In the genomic region with DNA sequence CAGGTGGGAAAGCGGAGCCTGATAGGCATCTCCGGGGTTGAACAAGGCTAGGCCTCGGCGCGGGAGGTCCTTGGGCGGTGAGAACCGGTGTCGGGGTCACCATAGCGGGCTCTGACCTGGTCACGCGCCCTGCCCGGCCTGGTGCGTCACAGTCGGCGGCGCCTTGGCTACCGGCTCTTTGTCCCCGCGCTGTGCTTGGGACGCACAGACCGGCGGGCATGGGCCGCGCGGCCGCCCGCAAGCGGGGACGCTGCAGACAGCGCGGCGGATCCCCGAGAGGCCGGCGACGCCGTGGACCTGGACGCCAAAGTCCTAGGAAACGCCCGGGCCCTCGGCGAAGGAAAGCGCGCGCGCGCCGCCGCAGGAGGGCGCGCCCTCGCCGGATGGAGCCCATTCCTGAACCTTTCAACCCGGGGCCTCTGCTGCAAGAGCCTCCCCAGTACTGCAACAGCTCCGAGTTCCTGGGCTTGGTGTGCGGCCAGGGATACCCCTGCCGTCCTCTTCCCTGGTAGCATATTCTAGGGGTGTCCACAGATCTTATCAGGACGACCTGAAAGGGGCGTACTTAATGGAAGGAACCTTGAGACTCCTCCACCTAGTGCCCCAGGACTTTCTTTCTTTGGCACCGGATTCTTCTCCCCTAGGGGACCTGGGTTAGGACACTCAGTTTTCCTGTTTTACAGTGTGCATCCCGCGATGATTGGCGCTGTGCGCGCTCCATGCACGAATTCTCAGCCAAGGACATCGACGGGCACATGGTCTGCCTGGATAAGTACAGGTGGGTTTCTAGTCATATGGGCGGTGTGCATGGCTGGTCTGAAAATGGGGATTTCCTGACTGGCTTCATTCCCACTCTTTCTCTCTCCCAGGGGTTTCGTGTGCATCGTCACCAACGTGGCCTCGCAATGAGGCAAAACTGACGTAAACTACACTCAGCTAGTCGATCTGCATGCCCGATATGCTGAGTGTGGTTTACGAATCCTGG, we compare ENCODE assay signal across 8 mouse cellular contexts. TPM values are rescaled to one million over a fixed set of nuclear protein-coding genes. Genes with fewer than 3 reads are reported as not detected.
DNase-seq lines count a peak whose midpoint lies in the region; ATAC-seq lines count a peak whose summit lies in the region.

No protein-coding gene starts in this region.

- H3K4me1 ChIP-seq in hindbrain, embryonic 11.5 days (replicated peaks; ENCODE audit: control insufficient read depth, insufficient read depth, low read length): peaks cover 3% of the 10 kb centered on the region

- peak overlapping the region; percentile 93 for H3K9ac ChIP-seq in hindbrain, embryonic 11.5 days (ENCODE audit: low read depth, low read length)

- H3K27ac ChIP-seq in hindbrain, embryonic 11.5 days (ENCODE audit: low read depth, low read length): peak overlapping the region; percentile 98

- no peaks in the 10 kb centered on the region for H3K9me3 ChIP-seq in hindbrain, embryonic 11.5 days (ENCODE audit: control insufficient read depth, low read length)

- peaks cover 3% of the 10 kb centered on the region; the same call in 1 of the 2 replicates for H3K36me3 ChIP-seq in hindbrain, embryonic 11.5 days (ENCODE audit: control insufficient read depth, insufficient read depth, low read length)

- peak overlapping the region; percentile 85 for H3K4me2 ChIP-seq in hindbrain, embryonic 11.5 days (replicated peaks; ENCODE audit: low read depth, low read length)

- H3K4me3 ChIP-seq in hindbrain, embryonic 11.5 days (ENCODE audit: low read depth, low read length): peak overlapping the region; percentile 89

- H3K27me3 ChIP-seq in hindbrain, embryonic 11.5 days (ENCODE audit: control insufficient read depth, insufficient read depth, low read length): no peaks in the 10 kb centered on the region

- intact Hi-C loops in left cerebral cortex, postnatal 14 days (cut with DNase I): loop anchor here (1.0 to 5.0 kb wide), 2 partner anchors 60 to 67 kb away; a partner anchor contains a TSS

- peak; percentile 51 for DNase-seq in T-cell, adult 2 months (ENCODE audit: low spot score)
- DNase-seq in cerebellum, adult 9-10 months: peak; percentile 75
- peak; percentile 79 for DNase-seq in hindbrain, embryonic 11.5 days (ENCODE audit: low spot score)
- DNase-seq in left cerebral cortex, postnatal 14 days (ENCODE audit: low spot score in 2 of 2): peak; percentile 60 to 62
- peak; percentile 28 for DNase-seq in right cerebral cortex, postnatal 25 days
- DNase-seq in yolk sac, embryonic 10.5 days (ENCODE audit: low spot score): peak; percentile 84

- WGBS in hindbrain, embryonic 11.5 days: 3% methylated on average over 77 of the region's 77 CpGs

- peak; percentile 33; the same call in 1 of the 2 replicates for ATAC-seq in frontal cortex, adult (ENCODE audit: low TSS enrichment)
- peak; percentile 69 for ATAC-seq in hindbrain, embryonic 11.5 days (ENCODE audit: low FRiP score)
- ATAC-seq in megakaryocyte, adult 5-6 weeks (ENCODE audit: poor library complexity, severe bottlenecking): peak; percentile 23

RNA-seq across cellular contexts. Expression of a gene that starts 7.2 kb away (rescaled TPM):
- polyA plus RNA-seq in hindbrain, embryonic 11.5 days (2014; fragmentation: Nextera tagmentation; extraction: Ambion mirVana): 543 and 552 TPM in 2 replicates
- total RNA-seq in left cerebral cortex, postnatal 14 days (2021): 100 to 1,000 TPM; 462 to 482 TPM
- 259 and 303 TPM in 2 replicates for total RNA-seq in megakaryocyte, adult 5-6 weeks (2015)
- 375 and 378 TPM in 2 replicates for total RNA-seq in megakaryocyte, adult 5-6 weeks (2017)

RNA-seq across cellular contexts. Expression of a gene that starts 14.5 kb away (rescaled TPM):
- 215 and 222 TPM in 2 replicates for polyA plus RNA-seq in hindbrain, embryonic 11.5 days (2014; fragmentation: Nextera tagmentation; extraction: Ambion mirVana)
- total RNA-seq in left cerebral cortex, postnatal 14 days (2021): 10 to 100 TPM; 66.9 to 68.9 TPM
- total RNA-seq in megakaryocyte, adult 5-6 weeks (2015): 70.2 and 70.7 TPM in 2 replicates
- total RNA-seq in megakaryocyte, adult 5-6 weeks (2017): 58.4 and 69.2 TPM in 2 replicates

RNA-seq across cellular contexts. Expression of a gene that starts 37.7 kb away (rescaled TPM):
- polyA plus RNA-seq in hindbrain, embryonic 11.5 days (2014; fragmentation: Nextera tagmentation; extraction: Ambion mirVana): 4.1 and 4.3 TPM in 2 replicates
- total RNA-seq in left cerebral cortex, postnatal 14 days (2021): 1 to 10 TPM; 3.3 to 4.0 TPM
- total RNA-seq in megakaryocyte, adult 5-6 weeks (2015): 135 and 140 TPM in 2 replicates
- total RNA-seq in megakaryocyte, adult 5-6 weeks (2017): 235 and 237 TPM in 2 replicates

RNA-seq across cellular contexts. Expression of a gene that starts 51.2 kb away (rescaled TPM):
- 8.0 and 9.5 TPM in 2 replicates for polyA plus RNA-seq in hindbrain, embryonic 11.5 days (2014; fragmentation: Nextera tagmentation; extraction: Ambion mirVana)
- total RNA-seq in left cerebral cortex, postnatal 14 days (2021): 10 to 100 TPM; 19.2 to 19.3 TPM
- 32.4 and 33.0 TPM in 2 replicates for total RNA-seq in megakaryocyte, adult 5-6 weeks (2015)
- 41.9 and 46.7 TPM in 2 replicates for total RNA-seq in megakaryocyte, adult 5-6 weeks (2017)

RNA-seq across cellular contexts. Expression of a gene that starts 57.8 kb away (rescaled TPM):
- 2.6 TPM in 2 replicates for polyA plus RNA-seq in hindbrain, embryonic 11.5 days (2014; fragmentation: Nextera tagmentation; extraction: Ambion mirVana)
- total RNA-seq in left cerebral cortex, postnatal 14 days (2021): 10 to 100 TPM; 10.9 TPM
- 32.6 and 34.7 TPM in 2 replicates for total RNA-seq in megakaryocyte, adult 5-6 weeks (2015)
- total RNA-seq in megakaryocyte, adult 5-6 weeks (2017): 33.6 and 37.4 TPM in 2 replicates

Comparison
In these comparisons a context has a peak if more than half of its experiments do, and no peak if none do; other contexts are left out.
1. Peak in every context shown above with its lines: DNase-seq, ATAC-seq, H3K4me3 ChIP-seq and H3K27ac ChIP-seq.
2. DNase-seq: peak in every context shown above with its lines; median percentile 84 in yolk sac, embryonic 10.5 days; 79 in hindbrain, embryonic 11.5 days; 75 in cerebellum, adult 9-10 months; 61 in left cerebral cortex, postnatal 14 days; 51 in T-cell, adult 2 months; 28 in right cerebral cortex, postnatal 25 days.
3. RNA of a gene that starts 37.7 kb away (total RNA-seq): 135 to 237 TPM in megakaryocyte, adult 5-6 weeks; 3.3 to 4.0 TPM in left cerebral cortex, postnatal 14 days; every median in the first group is over 10 times any median in the second.